Mouse (Mus musculus) gonadal fat pad, adult 2 months (tissue): Measurements from ENCODE around the gene Shroom3. TPM values are rescaled to one million over a fixed set of nuclear protein-coding genes. Genes with fewer than 3 reads are reported as not detected.

ENCODE experiments used
- DNase-seq: peaks from one replicate; pipeline ENCODE4 v3.0.0-alpha.2; 2012; ENCODE audit warnings: low read depth
- polyA plus RNA-seq: library from polyadenylated mRNA; depleted of rRNA; stranded (reverse); fragments of >200 nt; gene quantifications from 2 replicates; pipeline ENCODE4 v1.2.3, GENCODE M21; 2012

The Shroom3 gene
- polyA plus RNA-seq, 1 experiment, result 24.9 TPM

GRCm38 (mm10) chr5:92969443-92969842 is 286.2 kb downstream of the Shroom3 start:
- DNase-seq, result no peak

DNA sequence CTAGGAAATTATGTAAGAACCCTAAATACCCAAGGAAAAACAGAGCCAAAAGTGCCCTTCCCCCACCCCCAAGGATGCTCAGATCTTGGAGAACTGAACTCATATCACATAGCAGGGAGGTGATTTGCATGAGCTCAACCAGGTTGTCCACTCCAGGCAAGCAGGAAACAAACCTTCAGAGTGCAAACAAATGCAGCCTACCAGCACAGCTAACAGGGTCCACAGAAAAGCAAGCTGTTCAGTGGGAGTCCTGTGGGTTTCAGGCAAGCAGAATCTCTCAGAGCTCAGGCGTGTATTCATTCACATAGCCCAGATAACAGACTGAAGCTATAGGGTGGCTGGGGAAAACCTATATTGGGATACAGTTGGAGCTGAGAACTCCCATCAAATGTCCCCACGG is 286.7 kb downstream of the Shroom3 start:
- no peak for DNase-seq

- no peak for DNase-seq
Measured at GRCm38 (mm10) chr5:92970480-92970879, 287.2 kb downstream of the Shroom3 start.

DNA sequence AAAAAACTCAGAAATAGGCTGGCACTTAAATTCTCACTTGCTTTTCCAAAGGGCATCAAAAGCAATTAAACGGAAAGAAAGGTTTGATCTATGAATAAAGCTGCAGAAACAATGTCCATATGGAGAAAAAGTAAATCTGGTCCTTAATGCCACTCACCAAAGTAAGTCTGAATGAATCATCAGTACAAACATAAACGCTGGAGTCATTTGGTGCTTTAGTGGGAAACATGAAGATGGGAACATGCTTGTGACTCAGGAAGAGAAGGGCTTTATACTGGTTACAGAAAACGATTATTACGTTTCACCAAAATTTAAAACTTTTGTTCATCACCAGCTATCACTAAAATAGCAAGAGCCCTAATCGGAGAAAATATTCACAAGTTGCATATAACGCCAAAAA is 297.2 kb downstream of the Shroom3 start:
- DNase-seq, result no peak

DNA sequence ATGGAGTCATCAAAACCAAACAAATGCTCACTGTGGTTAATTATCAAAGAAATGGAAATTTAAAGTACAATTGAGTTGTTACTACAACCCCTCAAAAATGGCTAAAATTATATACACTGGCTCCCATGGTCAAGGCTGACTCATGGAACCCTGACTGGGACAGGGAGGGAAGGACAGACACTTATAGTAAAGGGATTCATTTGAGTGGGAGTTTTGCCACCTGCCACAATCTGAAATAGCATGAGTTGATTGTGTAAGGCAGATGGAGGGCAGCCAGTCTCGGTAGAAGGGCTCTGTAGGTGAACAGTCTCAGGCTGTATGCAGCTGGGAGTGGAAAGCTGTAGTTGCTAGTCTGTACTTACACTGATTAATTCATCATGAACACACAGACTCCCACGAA is 297.6 kb downstream of the Shroom3 start:
- DNase-seq, result peak; percentile 30

DNA sequence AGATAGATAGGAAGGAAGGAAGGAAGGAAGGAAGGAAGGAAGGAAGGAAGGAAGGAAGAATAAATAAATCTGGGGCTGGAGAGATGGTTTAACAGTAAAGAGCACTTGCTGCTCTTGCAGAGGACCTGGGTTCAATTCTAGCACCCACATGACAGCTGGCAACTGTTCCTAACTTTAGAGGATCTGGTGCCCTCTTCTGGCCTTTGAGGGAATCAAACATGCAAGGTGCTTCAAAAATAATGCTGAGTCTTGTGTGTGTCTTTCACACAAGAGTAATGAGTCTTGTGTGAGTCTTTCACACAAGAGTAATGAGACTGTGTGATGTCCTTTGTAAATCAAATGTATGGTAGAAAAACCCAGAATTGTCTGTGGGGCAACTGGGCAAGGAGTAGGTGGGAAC is 299.4 kb downstream of the Shroom3 start:
- DNase-seq, result no peak

DNA sequence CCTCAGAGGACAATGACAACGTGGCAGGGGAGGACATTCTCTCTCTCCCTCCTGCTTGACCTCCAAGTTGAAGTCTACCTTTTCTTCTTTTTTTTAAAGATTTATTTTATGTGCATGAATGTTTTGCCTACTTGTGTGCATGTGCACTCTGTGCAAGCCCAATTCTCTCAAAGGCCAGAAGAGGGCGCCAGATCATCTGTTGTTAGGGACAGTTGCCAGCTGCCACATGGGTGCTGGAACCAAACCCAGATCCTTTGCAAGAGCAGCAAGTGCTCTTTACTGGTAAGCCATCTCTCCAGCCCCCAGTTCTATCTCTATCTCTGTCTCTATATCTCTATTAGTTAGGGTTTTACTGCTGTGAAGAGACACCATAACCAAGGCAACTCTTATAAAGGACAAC is 300.7 kb downstream of the Shroom3 start:
- DNase-seq, result no peak

GRCm38 (mm10) chr5:92984692-92985091 is 301.5 kb downstream of the Shroom3 start:
- no peak for DNase-seq

- no peak for DNase-seq
Measured at GRCm38 (mm10) chr5:92985391-92985790, 302.2 kb downstream of the Shroom3 start.

DNA sequence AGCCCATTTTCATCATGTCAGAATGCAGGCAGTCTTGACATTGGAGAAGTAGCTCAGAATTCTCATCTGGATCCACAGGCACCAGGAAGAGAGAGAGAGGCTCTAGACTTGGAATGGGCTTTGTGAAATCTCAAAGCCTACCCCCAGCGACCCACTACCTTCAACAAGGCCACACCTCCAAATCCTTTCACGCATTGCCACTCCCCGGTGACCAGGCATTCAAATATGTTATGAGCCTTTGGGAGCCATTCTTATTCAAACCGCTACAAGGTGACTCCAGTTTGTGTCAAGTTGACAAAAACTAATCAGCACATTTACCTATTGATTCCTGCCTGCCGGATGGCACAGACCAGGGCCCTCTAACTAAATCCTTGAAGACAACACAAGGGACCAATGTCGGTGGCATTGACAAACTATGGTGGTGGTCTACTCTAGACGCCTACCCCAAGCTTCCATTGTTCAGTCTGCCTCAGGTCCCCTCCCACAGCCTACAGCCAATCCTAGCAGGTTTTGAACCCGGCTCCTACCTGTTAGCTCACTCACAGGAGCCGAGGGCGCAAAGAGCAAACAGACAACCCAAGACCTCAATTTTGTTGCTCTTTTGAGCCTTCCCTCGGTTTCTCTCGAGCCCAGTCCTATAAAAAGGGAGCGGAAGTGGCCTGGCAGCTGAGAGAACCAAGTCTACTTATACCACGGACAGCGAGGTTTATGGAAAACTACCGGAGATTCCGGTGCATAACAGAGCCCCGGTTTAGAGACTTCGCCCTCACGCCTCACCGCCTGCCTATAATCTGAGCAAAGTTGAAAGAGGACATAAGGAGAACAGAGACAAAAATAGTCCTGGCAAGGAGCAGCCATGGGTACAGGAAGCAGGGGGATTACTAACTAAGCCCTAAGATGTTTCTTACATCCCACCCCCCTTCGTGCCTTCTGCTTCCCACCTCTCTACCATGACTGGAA is 303.7 kb downstream of the Shroom3 start:
- no peak for DNase-seq

DNA sequence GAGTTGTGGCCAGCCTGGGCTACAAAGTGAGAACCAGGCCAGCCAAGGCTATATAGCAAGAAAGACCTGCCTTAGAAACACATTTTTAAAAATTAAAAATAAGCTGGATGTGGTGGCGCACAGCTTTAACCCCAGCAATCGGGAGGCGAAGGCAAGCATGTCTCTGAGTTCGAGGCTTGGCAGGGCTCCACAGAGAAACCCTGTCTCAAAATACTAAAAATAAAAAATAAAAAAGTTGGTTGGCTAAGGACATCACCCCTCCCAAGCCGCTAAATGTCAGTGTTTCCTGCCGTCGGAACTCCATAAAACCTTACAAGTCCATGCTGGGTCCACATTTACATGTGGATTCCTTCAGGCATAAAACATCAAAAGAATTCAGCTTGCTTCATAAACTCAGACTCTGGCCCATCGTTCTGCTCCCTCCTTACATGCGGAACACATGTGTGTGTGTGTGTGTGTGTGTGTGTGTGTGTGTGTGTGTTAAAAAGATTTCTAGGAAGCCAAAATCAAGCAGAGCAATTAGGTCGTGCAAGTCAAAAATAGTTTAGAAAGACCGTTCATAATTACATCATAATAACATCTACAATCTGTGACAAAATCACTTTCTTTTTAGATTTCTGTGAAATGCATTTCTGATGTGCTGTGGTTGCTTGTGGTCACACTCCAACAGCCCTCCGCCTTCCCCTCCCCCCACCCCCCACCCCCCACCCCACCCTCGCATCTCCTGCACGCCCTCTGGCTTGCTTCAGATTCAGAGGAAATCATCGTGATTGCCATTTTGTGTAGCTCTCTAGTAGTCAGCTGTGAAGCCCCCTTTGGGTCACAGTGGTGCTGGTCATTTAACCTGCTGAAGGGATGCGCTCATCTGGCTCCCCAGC is 304.9 kb downstream of the Shroom3 start:
- no peak for DNase-seq

DNA sequence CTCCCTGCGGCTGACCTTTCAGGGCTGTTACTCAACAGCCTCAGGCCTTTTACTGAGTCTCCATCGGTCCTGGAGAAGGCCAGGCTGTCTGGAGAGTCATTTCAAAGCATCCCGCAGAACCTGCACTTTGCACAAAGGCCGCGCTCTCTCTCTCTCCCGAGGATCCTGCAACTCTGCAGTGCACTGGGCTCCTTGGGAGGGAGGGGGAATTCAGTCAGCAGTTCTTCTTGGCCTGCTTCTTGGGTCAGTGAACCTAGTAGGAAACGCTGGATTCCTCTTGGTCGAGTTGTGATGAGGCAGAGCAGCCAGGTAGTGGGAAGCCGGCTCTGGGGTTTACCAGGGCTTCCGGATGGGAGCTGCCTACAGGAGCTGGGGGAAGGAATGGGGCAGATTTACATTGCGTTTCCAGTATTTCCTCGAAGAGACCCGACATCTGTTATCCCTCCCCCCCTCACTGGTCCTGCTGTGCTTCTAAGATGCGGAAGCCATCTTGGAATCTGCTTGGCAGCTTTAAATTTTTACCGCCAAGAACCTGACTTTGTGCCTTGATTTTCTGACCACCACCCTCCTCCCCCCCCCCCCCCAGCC is 305.6 kb downstream of the Shroom3 start:
- no peak for DNase-seq

DNA sequence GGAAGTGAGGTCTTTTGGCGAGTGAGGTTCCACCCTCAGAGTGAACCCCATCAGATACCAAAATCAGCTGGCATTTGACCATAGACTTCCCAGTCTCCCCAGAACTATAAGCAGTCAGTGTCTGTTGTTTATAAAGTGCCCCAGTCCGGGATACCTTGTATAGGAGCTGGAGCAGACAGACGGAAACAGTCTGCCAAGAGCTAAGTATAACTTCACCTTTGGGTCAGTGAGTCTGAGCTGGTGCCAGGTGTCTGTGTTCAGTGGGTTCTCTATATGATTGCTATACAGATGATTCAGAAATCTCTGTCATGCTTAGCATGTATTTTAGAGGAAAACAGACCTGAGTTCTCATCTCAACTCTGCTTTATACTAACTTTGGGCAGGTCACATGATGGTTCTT is 308.9 kb downstream of the Shroom3 start:
- no peak for DNase-seq

GRCm38 (mm10) chr5:92994309-92994708 is 311.1 kb downstream of the Shroom3 start:
- no peak for DNase-seq

DNA sequence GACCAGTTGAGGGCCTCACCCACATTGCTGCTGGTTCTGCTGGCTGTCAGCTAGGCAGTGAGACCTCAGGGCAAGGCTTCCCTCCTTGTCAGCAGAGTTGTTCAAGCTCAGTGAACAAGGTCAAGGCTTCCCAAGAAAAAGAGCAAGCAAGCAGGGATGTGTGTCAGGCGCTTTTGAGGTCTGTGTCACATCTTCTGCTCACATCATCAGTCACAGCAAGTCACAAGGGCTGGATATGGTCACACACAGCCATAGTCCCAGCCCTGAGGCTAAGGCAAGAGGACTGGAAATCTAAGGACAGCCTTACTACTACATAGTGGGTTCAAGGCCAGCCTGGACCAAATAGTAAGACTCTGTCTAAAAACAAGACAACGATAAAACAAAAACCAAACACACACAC is 311.6 kb downstream of the Shroom3 start:
- DNase-seq, result no peak

DNA sequence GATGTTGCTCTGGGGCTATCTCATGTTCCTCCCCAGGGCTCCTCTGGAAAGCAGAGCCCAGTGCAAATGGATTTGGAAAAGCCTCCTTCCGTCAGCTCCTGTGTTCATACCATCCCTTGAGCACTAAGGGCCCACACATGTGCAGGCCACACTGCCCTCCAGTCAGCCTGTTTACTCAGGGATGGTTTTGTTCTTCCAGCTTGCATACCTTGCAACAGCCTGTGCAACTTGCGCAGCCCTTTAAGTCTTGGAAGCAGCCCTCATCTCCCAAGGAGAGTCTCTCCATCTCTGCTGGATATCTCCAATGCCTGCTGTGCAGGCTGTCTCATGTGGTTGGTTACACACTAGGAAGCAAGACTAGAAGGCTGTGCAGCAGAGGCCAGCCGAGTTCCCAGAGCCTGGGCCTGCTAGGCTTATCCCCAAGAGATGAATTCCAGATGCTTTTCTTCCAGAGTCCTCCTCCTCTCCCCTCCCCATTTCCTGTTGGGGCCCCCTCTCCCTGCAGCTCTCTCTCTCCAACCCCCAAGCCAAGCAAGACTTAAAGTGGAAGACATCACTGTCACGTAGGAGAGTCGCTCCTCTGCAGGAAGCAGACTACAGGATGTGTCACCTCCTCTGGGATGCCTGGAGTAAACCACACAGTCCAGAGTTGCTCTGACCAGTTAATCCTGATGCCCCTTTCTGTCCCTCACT is 314.3 kb downstream of the Shroom3 start:
- no peak for DNase-seq

DNA sequence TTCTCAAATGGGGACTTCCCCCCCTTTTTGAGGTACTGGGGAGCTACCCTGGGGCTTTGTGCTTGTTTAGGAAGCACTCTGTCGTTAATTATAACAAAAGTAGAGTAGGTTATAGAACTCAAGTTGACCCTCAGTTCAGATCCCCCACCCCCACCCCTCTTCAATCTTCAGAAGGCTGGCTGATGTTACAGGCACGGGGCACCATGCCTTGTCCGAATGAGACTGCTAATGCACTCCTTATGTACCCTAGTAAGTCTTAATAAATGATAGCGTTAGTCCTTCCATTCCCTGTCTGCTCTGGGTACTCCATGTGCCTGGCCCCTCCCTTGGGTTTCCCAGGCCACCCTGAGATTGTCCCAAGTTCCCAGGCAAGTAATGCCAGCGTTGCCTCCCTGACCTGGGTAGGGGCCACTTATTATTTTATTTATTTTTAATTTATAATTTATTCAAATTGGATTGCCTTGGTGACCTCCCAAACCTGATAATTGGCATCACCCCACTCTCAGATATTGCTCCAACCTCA is 315.3 kb downstream of the Shroom3 start:
- DNase-seq, result no peak

DNA sequence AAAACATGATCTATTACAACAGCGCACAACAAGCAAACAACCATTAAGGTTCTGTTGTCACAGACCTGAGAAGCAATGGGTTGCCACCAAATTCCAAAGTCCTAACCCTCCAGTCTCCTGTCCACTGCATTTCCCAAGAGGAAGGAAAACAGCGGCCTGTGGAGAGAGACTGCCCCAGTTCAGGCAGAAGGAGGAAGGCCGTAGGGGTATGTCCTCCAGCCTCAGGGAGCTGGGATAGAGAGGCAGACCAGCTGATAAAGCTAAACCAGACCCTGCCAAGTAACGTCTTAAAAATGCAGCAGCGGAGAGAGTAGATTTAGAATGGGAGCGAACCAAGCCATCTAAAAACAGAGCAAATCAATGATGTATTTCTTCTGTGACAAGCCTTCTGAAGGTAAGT is 316.8 kb downstream of the Shroom3 start:
- DNase-seq, result no peak

DNA sequence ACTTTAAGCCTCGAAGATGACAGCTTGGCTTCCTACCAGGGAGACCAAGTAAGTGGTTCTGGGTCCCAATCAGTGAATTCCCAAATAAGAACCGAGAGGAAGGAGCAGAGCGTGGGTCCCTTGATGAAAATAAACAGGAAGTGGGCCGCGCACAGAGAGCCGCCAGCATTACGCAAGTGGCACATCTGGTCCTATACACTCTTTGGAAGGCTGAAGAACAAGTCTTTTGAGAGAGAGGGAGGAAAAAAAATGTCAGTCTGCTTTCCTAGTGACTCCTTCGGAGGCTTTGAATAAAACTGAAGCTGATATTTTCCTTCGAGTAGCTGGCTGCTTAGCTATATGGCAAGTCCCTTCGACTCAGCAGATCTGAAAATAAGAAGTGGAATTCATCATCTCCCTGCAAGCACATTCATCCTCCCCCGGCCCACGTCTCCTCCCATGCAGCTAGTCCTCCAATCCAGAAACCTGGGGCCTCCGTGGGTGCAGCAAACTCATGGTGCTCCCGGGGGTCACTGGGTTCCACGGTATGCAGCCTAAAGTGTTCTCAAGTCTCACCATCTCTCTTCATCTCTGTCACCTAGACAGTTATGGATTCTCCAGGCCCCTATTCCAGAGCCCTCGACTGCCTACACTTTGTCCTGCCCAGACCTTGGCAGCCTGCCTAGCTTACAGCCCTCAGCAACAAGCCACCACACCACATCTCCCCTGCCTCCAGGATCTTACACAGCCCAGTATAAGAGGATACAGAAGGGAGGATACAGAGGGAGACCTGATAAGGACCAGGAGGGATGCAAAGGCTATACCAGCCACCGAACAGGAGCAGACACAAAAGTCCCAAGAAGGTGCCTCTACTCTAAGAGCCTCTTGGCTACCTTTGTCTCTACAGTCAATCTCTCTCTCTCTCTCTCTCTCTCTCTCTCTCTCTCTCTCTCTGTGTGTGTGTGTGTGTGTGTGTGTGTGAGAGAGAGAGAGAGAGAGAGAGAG is 317.8 kb downstream of the Shroom3 start:
- DNase-seq, result no peak

- no peak for DNase-seq
Measured at GRCm38 (mm10) chr5:93002615-93003014, 319.4 kb downstream of the Shroom3 start.
